Mouse (Mus musculus): ENCODE results near the gene Atg13. TPM values are rescaled to one million over a fixed set of nuclear protein-coding genes. Genes with fewer than 3 reads are reported as not detected.

The Atg13 gene
- polyA plus RNA-seq, 1 experiment from 2014 or later = 28.1 TPM

GRCm38 (mm10) chr2:91689452-91689851 is 20.9 kb downstream of the Atg13 start:
- H3K9me3 ChIP-seq = no peaks in the 10 kb centered on the region
- H3K4me2 ChIP-seq = no peak overlapping the region
- H3K36me3 ChIP-seq = peaks cover 72% of the 10 kb centered on the region
- no peak overlapping the region for H3K9ac ChIP-seq (replicated peaks)
- H3K27ac ChIP-seq = no peak overlapping the region
- no peak for ATAC-seq (ENCODE audit: insufficient number of reproducible peaks, insufficient read depth, low FRiP score, low TSS enrichment, low read depth)
- H3K4me3 ChIP-seq (replicated peaks) = no peak overlapping the region
- WGBS = 86% methylated on average over 7 of the region's 7 CpGs
- no peaks in the 10 kb centered on the region for H3K27me3 ChIP-seq
- H3K4me1 ChIP-seq (replicated peaks) = no peaks in the 10 kb centered on the region

- H3K4me3 ChIP-seq (replicated peaks) = no peak overlapping the region
- H3K4me1 ChIP-seq (replicated peaks) = no peaks in the 10 kb centered on the region
- H3K4me2 ChIP-seq = no peak overlapping the region
- 77% methylated on average over 8 of the region's 8 CpGs for WGBS
- H3K27ac ChIP-seq = no peak overlapping the region
- no peak for ATAC-seq (ENCODE audit: insufficient number of reproducible peaks, insufficient read depth, low FRiP score, low TSS enrichment, low read depth)
- no peak overlapping the region for H3K9ac ChIP-seq (replicated peaks)
- H3K36me3 ChIP-seq = peaks cover 85% of the 10 kb centered on the region
- no peaks in the 10 kb centered on the region for H3K9me3 ChIP-seq
- H3K27me3 ChIP-seq = no peaks in the 10 kb centered on the region
These were observed 26.5 kb downstream of the Atg13 start for GRCm38 (mm10) chr2:91683919-91684318.

- no peak overlapping the region for H3K27ac ChIP-seq
- H3K4me2 ChIP-seq = no peak overlapping the region
- ATAC-seq (ENCODE audit: insufficient number of reproducible peaks, insufficient read depth, low FRiP score, low TSS enrichment, low read depth) = no peak
- H3K27me3 ChIP-seq = no peaks in the 10 kb centered on the region
- no peak overlapping the region for H3K4me3 ChIP-seq (replicated peaks)
- peaks cover 86% of the 10 kb centered on the region for H3K36me3 ChIP-seq
- 65% methylated on average over 4 of the region's 4 CpGs for WGBS
- H3K9ac ChIP-seq (replicated peaks) = no peak overlapping the region
- H3K4me1 ChIP-seq (replicated peaks) = no peaks in the 10 kb centered on the region
- H3K9me3 ChIP-seq = no peaks in the 10 kb centered on the region
These were observed 27.5 kb downstream of the Atg13 start for GRCm38 (mm10) chr2:91682850-91683249.

- Histone ChIP-seq H3K4me1 (replicated peaks) (no peaks in the 10 kb centered on the region), H3K4me3 (replicated peaks) (no peak overlapping the region), H3K4me2 (no peak overlapping the region), H3K27me3 (no peaks in the 10 kb centered on the region), H3K9ac (replicated peaks) (no peak overlapping the region), H3K9me3 (no peaks in the 10 kb centered on the region), H3K27ac (no peak overlapping the region), H3K36me3 (peaks cover 85% of the 10 kb centered on the region)
- ATAC-seq (ENCODE audit: insufficient number of reproducible peaks, insufficient read depth, low FRiP score, low TSS enrichment, low read depth) = no peak
These were observed 33.4 kb downstream of the Atg13 start for GRCm38 (mm10) chr2:91676961-91677360.

- Histone ChIP-seq H3K4me2 (no peak overlapping the region), H3K27me3 (no peaks in the 10 kb centered on the region), H3K4me1 (replicated peaks) (no peaks in the 10 kb centered on the region), H3K27ac (no peak overlapping the region), H3K9ac (replicated peaks) (no peak overlapping the region), H3K9me3 (no peaks in the 10 kb centered on the region), H3K36me3 (peaks cover 84% of the 10 kb centered on the region), H3K4me3 (replicated peaks) (no peak overlapping the region)
- no peak for ATAC-seq (ENCODE audit: insufficient number of reproducible peaks, insufficient read depth, low FRiP score, low TSS enrichment, low read depth)
- WGBS = 83% methylated on average over 2 of the region's 2 CpGs
These were observed 34.0 kb downstream of the Atg13 start for GRCm38 (mm10) chr2:91676420-91676819.

GRCm38 (mm10) chr2:91674895-91675294 is 35.5 kb downstream of the Atg13 start:
- Histone ChIP-seq H3K27me3 (no peaks in the 10 kb centered on the region), H3K4me3 (replicated peaks) (no peak overlapping the region), H3K27ac (no peak overlapping the region), H3K36me3 (peaks cover 86% of the 10 kb centered on the region), H3K4me1 (replicated peaks) (no peaks in the 10 kb centered on the region), H3K9me3 (no peaks in the 10 kb centered on the region), H3K4me2 (no peak overlapping the region), H3K9ac (replicated peaks) (no peak overlapping the region)
- no peak for ATAC-seq (ENCODE audit: insufficient number of reproducible peaks, insufficient read depth, low FRiP score, low TSS enrichment, low read depth)
- WGBS = 90% methylated on average over 5 of the region's 5 CpGs

GRCm38 (mm10) chr2:91673587-91673986 is 36.8 kb downstream of the Atg13 start:
- WGBS = 81% methylated on average over 2 of the region's 2 CpGs
- H3K4me3 ChIP-seq (replicated peaks) = no peak overlapping the region
- no peak overlapping the region for H3K9ac ChIP-seq (replicated peaks)
- no peak overlapping the region for H3K27ac ChIP-seq
- no peaks in the 10 kb centered on the region for H3K9me3 ChIP-seq
- ATAC-seq (ENCODE audit: insufficient number of reproducible peaks, insufficient read depth, low FRiP score, low TSS enrichment, low read depth) = no peak
- no peak overlapping the region for H3K4me2 ChIP-seq
- peaks cover 88% of the 10 kb centered on the region for H3K36me3 ChIP-seq
- H3K4me1 ChIP-seq (replicated peaks) = no peaks in the 10 kb centered on the region
- H3K27me3 ChIP-seq = no peaks in the 10 kb centered on the region

- Histone ChIP-seq H3K36me3 (peaks cover 83% of the 10 kb centered on the region), H3K9ac (replicated peaks) (no peak overlapping the region), H3K27ac (no peak overlapping the region), H3K4me1 (replicated peaks) (no peaks in the 10 kb centered on the region), H3K4me2 (no peak overlapping the region), H3K27me3 (no peaks in the 10 kb centered on the region), H3K9me3 (no peaks in the 10 kb centered on the region), H3K4me3 (replicated peaks) (no peak overlapping the region)
- ATAC-seq (ENCODE audit: insufficient number of reproducible peaks, insufficient read depth, low FRiP score, low TSS enrichment, low read depth) = no peak
- WGBS = 91% methylated on average over 6 of the region's 6 CpGs
These were observed 40.3 kb downstream of the Atg13 start for GRCm38 (mm10) chr2:91670038-91670437.

- Histone ChIP-seq H3K27ac (no peak overlapping the region), H3K4me3 (replicated peaks) (no peak overlapping the region), H3K4me2 (no peak overlapping the region), H3K36me3 (peaks cover 82% of the 10 kb centered on the region), H3K4me1 (replicated peaks) (no peaks in the 10 kb centered on the region), H3K9ac (replicated peaks) (no peak overlapping the region), H3K27me3 (no peaks in the 10 kb centered on the region), H3K9me3 (no peaks in the 10 kb centered on the region)
- 93% methylated on average over 8 of the region's 8 CpGs for WGBS
- no peak for ATAC-seq (ENCODE audit: insufficient number of reproducible peaks, insufficient read depth, low FRiP score, low TSS enrichment, low read depth)
These were observed 41.0 kb downstream of the Atg13 start for GRCm38 (mm10) chr2:91669326-91669725.

- H3K4me1 ChIP-seq (replicated peaks) = no peaks in the 10 kb centered on the region
- WGBS = 84% methylated on average over 2 of the region's 2 CpGs
- no peak for ATAC-seq (ENCODE audit: insufficient number of reproducible peaks, insufficient read depth, low FRiP score, low TSS enrichment, low read depth)
- H3K9me3 ChIP-seq = no peaks in the 10 kb centered on the region
- H3K27ac ChIP-seq = no peak overlapping the region
- no peak overlapping the region for H3K4me3 ChIP-seq (replicated peaks)
- H3K36me3 ChIP-seq = peaks cover 85% of the 10 kb centered on the region
- H3K27me3 ChIP-seq = no peaks in the 10 kb centered on the region
- H3K9ac ChIP-seq (replicated peaks) = no peak overlapping the region
- H3K4me2 ChIP-seq = no peak overlapping the region
These were observed 42.6 kb downstream of the Atg13 start for GRCm38 (mm10) chr2:91667747-91668146.

- Histone ChIP-seq H3K9me3 (no peaks in the 10 kb centered on the region), H3K4me2 (no peak overlapping the region), H3K4me3 (replicated peaks) (no peak overlapping the region), H3K4me1 (replicated peaks) (no peaks in the 10 kb centered on the region), H3K27ac (no peak overlapping the region), H3K36me3 (peaks cover 92% of the 10 kb centered on the region), H3K27me3 (no peaks in the 10 kb centered on the region), H3K9ac (replicated peaks) (no peak overlapping the region)
- WGBS = 93% methylated on average over 6 of the region's 6 CpGs
- no peak for ATAC-seq (ENCODE audit: insufficient number of reproducible peaks, insufficient read depth, low FRiP score, low TSS enrichment, low read depth)
These were observed 43.9 kb downstream of the Atg13 start for GRCm38 (mm10) chr2:91666386-91666910.

GRCm38 (mm10) chr2:91664780-91665179 is 45.6 kb downstream of the Atg13 start:
- Histone ChIP-seq H3K27me3 (no peaks in the 10 kb centered on the region), H3K36me3 (peaks cover 88% of the 10 kb centered on the region), H3K9me3 (no peaks in the 10 kb centered on the region), H3K4me2 (no peak overlapping the region), H3K4me3 (replicated peaks) (no peak overlapping the region), H3K4me1 (replicated peaks) (no peaks in the 10 kb centered on the region), H3K9ac (replicated peaks) (no peak overlapping the region), H3K27ac (no peak overlapping the region)
- ATAC-seq (ENCODE audit: insufficient number of reproducible peaks, insufficient read depth, low FRiP score, low TSS enrichment, low read depth) = no peak
